Mouse (Mus musculus): Measurements from ENCODE around the gene Morc3. TPM values are rescaled to one million over a fixed set of nuclear protein-coding genes. Genes with fewer than 3 reads are reported as not detected.

The Morc3 gene
- polyA plus RNA-seq, 2 experiments, result 11.8 to 16.4 TPM

GRCm38 (mm10) chr16:93797021-93797840 is 34.7 kb upstream of the Morc3 start:
- Histone ChIP-seq H3K27ac (no peak overlapping the region), H3K9ac (replicated peaks) (no peak overlapping the region), H3K27me3 (ENCODE audit: control insufficient read depth, insufficient read depth, low read length) (no peaks in the 10 kb centered on the region), H3K4me2 (ENCODE audit: low read depth) (no peak overlapping the region), H3K9me3 (ENCODE audit: control insufficient read depth, low read length) (no peaks in the 10 kb centered on the region), H3K4me3 (ENCODE audit: insufficient read depth in 1 of 2, low read depth in 2 of 2, low read length in 2 of 2) (no peak overlapping the region), H3K4me1 (replicated peaks; ENCODE audit: control insufficient read depth in 2 of 2, insufficient read depth in 2 of 2, low read length in 1 of 2) (peaks cover 0 to 3% of the 10 kb centered on the region in 2 experiments; a peak in 1 of 4 replicates), H3K36me3 (replicated peaks; ENCODE audit: control insufficient read depth, insufficient read depth, low read depth) (no peaks in the 10 kb centered on the region)
- DNase-seq (ENCODE audit: low read depth in 3 of 3, low spot score in 3 of 3) (no peak), ATAC-seq (ENCODE audit: insufficient read depth) (no peak)
- TF ChIP-seq EP300 (IDR thresholded peaks at IDR 0.05; ENCODE audit: low read depth), result no peak
- TF ChIP-seq CTCF (IDR thresholded peaks at IDR 0.05; ENCODE audit: low read depth), result no peak
- WGBS (ENCODE audit: insufficient replicate concordance), result 67% methylated on average over 12 of the region's 12 CpGs

- no peak for TF ChIP-seq CTCF (IDR thresholded peaks at IDR 0.05; ENCODE audit: low read depth)
- TF ChIP-seq EP300 (IDR thresholded peaks at IDR 0.05; ENCODE audit: low read depth), result no peak
- 65% methylated on average over 11 of the region's 11 CpGs for WGBS (ENCODE audit: insufficient replicate concordance)
- DNase-seq (ENCODE audit: low read depth in 3 of 3, low spot score in 3 of 3) (no peak), ATAC-seq (ENCODE audit: insufficient read depth) (no peak)
- Histone ChIP-seq H3K27me3 (ENCODE audit: control insufficient read depth, insufficient read depth, low read length) (no peaks in the 10 kb centered on the region), H3K4me1 (replicated peaks; ENCODE audit: control insufficient read depth in 2 of 2, insufficient read depth in 2 of 2, low read length in 1 of 2) (peaks cover 0 to 3% of the 10 kb centered on the region in 2 experiments; a peak in 1 of 4 replicates), H3K36me3 (replicated peaks; ENCODE audit: control insufficient read depth, insufficient read depth, low read depth) (no peaks in the 10 kb centered on the region), H3K4me3 (ENCODE audit: insufficient read depth in 1 of 2, low read depth in 2 of 2, low read length in 2 of 2) (no peak overlapping the region), H3K9ac (replicated peaks) (no peak overlapping the region), H3K9me3 (ENCODE audit: control insufficient read depth, low read length) (no peaks in the 10 kb centered on the region), H3K4me2 (ENCODE audit: low read depth) (no peak overlapping the region), H3K27ac (no peak overlapping the region)
Observed at GRCm38 (mm10) chr16:93797841-93798492, 34.0 kb upstream of the Morc3 start.

GRCm38 (mm10) chr16:93798623-93799022 is 33.3 kb upstream of the Morc3 start:
- Histone ChIP-seq H3K4me3 (ENCODE audit: insufficient read depth in 1 of 2, low read depth in 2 of 2, low read length in 2 of 2) (no peak overlapping the region), H3K36me3 (replicated peaks; ENCODE audit: control insufficient read depth, insufficient read depth, low read depth) (no peaks in the 10 kb centered on the region), H3K27me3 (ENCODE audit: control insufficient read depth, insufficient read depth, low read length) (no peaks in the 10 kb centered on the region), H3K9me3 (ENCODE audit: control insufficient read depth, low read length) (no peaks in the 10 kb centered on the region), H3K4me2 (ENCODE audit: low read depth) (no peak overlapping the region), H3K27ac (no peak overlapping the region), H3K9ac (replicated peaks) (no peak overlapping the region), H3K4me1 (replicated peaks; ENCODE audit: control insufficient read depth in 2 of 2, insufficient read depth in 2 of 2, low read length in 1 of 2) (peaks cover 0 to 3% of the 10 kb centered on the region in 2 experiments; a peak in 1 of 4 replicates)
- ATAC-seq (ENCODE audit: insufficient read depth) (no peak; the same call in 1 of the 2 replicates), DNase-seq (ENCODE audit: low read depth in 3 of 3, low spot score in 3 of 3) (no peak)
- WGBS (ENCODE audit: insufficient replicate concordance), result 63% methylated on average over 5 of the region's 5 CpGs
- no peak for TF ChIP-seq CTCF (IDR thresholded peaks at IDR 0.05; ENCODE audit: low read depth)
- no peak for TF ChIP-seq EP300 (IDR thresholded peaks at IDR 0.05; ENCODE audit: low read depth)

- Histone ChIP-seq H3K27ac (no peak overlapping the region), H3K4me2 (ENCODE audit: low read depth) (no peak overlapping the region), H3K9me3 (ENCODE audit: control insufficient read depth, low read length) (no peaks in the 10 kb centered on the region), H3K36me3 (replicated peaks; ENCODE audit: control insufficient read depth, insufficient read depth, low read depth) (no peaks in the 10 kb centered on the region), H3K9ac (replicated peaks) (no peak overlapping the region), H3K4me3 (ENCODE audit: insufficient read depth in 1 of 2, low read depth in 2 of 2, low read length in 2 of 2) (no peak overlapping the region), H3K4me1 (replicated peaks; ENCODE audit: control insufficient read depth in 2 of 2, insufficient read depth in 2 of 2, low read length in 1 of 2) (peaks cover 0 to 3% of the 10 kb centered on the region in 2 experiments; a peak in 1 of 4 replicates), H3K27me3 (ENCODE audit: control insufficient read depth, insufficient read depth, low read length) (no peaks in the 10 kb centered on the region)
- 54% methylated on average over 3 of the region's 3 CpGs for WGBS (ENCODE audit: insufficient replicate concordance)
- TF ChIP-seq EP300 (IDR thresholded peaks at IDR 0.05; ENCODE audit: low read depth) (no peak), CTCF (IDR thresholded peaks at IDR 0.05; ENCODE audit: low read depth) (no peak)
- DNase-seq (ENCODE audit: low read depth in 3 of 3, low spot score in 3 of 3), result no peak
- no peak for ATAC-seq (ENCODE audit: insufficient read depth)
Observed at GRCm38 (mm10) chr16:93799071-93799470, 32.9 kb upstream of the Morc3 start.

GRCm38 (mm10) chr16:93799936-93800335 is 32.0 kb upstream of the Morc3 start:
- Histone ChIP-seq H3K36me3 (replicated peaks; ENCODE audit: control insufficient read depth, insufficient read depth, low read depth) (no peaks in the 10 kb centered on the region), H3K9me3 (ENCODE audit: control insufficient read depth, low read length) (no peaks in the 10 kb centered on the region), H3K4me2 (ENCODE audit: low read depth) (no peak overlapping the region), H3K4me1 (replicated peaks; ENCODE audit: control insufficient read depth in 2 of 2, insufficient read depth in 2 of 2, low read length in 1 of 2) (peaks cover 0 to 3% of the 10 kb centered on the region in 2 experiments; a peak in 1 of 4 replicates), H3K9ac (replicated peaks) (no peak overlapping the region), H3K27me3 (ENCODE audit: control insufficient read depth, insufficient read depth, low read length) (no peaks in the 10 kb centered on the region), H3K4me3 (ENCODE audit: insufficient read depth in 1 of 2, low read depth in 2 of 2, low read length in 2 of 2) (no peak overlapping the region), H3K27ac (no peak overlapping the region)
- no peak for TF ChIP-seq EP300 (IDR thresholded peaks at IDR 0.05; ENCODE audit: low read depth)
- no peak for TF ChIP-seq CTCF (IDR thresholded peaks at IDR 0.05; ENCODE audit: low read depth)
- DNase-seq (ENCODE audit: low read depth in 3 of 3, low spot score in 3 of 3) (no peak), ATAC-seq (ENCODE audit: insufficient read depth) (no peak)
- WGBS (ENCODE audit: insufficient replicate concordance), result 86% methylated on average over 16 of the region's 16 CpGs

All from liver, embryonic 14.5 days (tissue).